Mouse (Mus musculus) heart, postnatal 36 days (tissue): ENCODE measurements around the gene Ankzf1. TPM values are rescaled to one million over a fixed set of nuclear protein-coding genes. Genes with fewer than 3 reads are reported as not detected.
A peak's percentile ranks its signal among the peaks of the same experiment; 100 is the strongest.

Experiments
- DNase-seq, 2 experiments: peaks; one replicate each; pipeline ENCODE4 v3.0.0; 2021 to 2022
- intact Hi-C: fragments of 180-260 bp; cut with DNase I; formaldehyde crosslinking; loops from one replicate; pipeline ENCODE4 v1.15.1; 2025
- microRNA-seq, 2 experiments: library from miRNA; unstranded; fragments of <30 nt; microRNA quantifications; one replicate each; pipeline ENCODE4 v1.2.0; 2021; ENCODE audit warnings: borderline number of aligned reads in 2 of 2
- total RNA-seq, 2 experiments: library from RNA; stranded (reverse); gene quantifications; 2 replicates each; pipeline ENCODE4 v1.2.3; 2021

Gene Ankzf1
- total RNA-seq, 2 experiments from 2014 or later, result 13.3 to 13.5 TPM

- intact Hi-C loops, result no loop called here
- peak; percentile 54 to 68 for DNase-seq
These were observed 56.3 kb downstream of the Ankzf1 start for GRCm38 (mm10) chr1:75248041-75248772.

Small RNA genes within 50 kb of the gene (microRNA-seq; reads per million reads assigned to microRNA genes)
- 0 reads per million in 2 experiments for gene Gm27943

Other genes starting within 250 kb of the Ankzf1 start
- gene Ihh, start 240.5 kb upstream of the Ankzf1 start, total RNA-seq, result under 1 TPM in 1 of 2 experiments, not detected in 1; 0.14 TPM
- gene Nhej1, start 67.0 kb upstream of the Ankzf1 start, total RNA-seq, result 1 to 10 TPM; 4.5 TPM
- under 1 TPM; 0.56 to 0.57 TPM for gene Slc23a3, start 58.3 kb upstream of the Ankzf1 start, total RNA-seq
- gene Cnppd1, start 49.4 kb upstream of the Ankzf1 start, total RNA-seq, result 10 to 100 TPM; 23.2 to 30.0 TPM
- gene Retreg2, start 49.4 kb upstream of the Ankzf1 start, total RNA-seq, result 10 to 100 TPM; 22.2 to 23.5 TPM
- gene Zfand2b, start 23.5 kb upstream of the Ankzf1 start, total RNA-seq, result 10 to 100 TPM; 14.9 to 17.6 TPM
- 10 to 100 TPM; 28.8 to 30.4 TPM for gene Abcb6, start 11.8 kb upstream of the Ankzf1 start, total RNA-seq
- gene Atg9a, start within 50 bp of the Ankzf1 start, total RNA-seq, result 10 to 100 TPM; 73.8 to 76.3 TPM
- gene Glb1l, start 18.7 kb downstream of the Ankzf1 start, total RNA-seq, result 1 to 10 TPM; 2.5 to 4.0 TPM
- gene Stk16, start 18.7 kb downstream of the Ankzf1 start, total RNA-seq, result 10 to 100 TPM; 38.1 to 41.0 TPM
- gene Tuba4a, start 27.7 kb downstream of the Ankzf1 start, total RNA-seq, result 100 to 1,000 TPM; 778 to 837 TPM
- gene A630095N17Rik, start 40.0 kb downstream of the Ankzf1 start, total RNA-seq, result not detected
- gene Dnajb2, start 44.3 kb downstream of the Ankzf1 start, total RNA-seq, result 100 to 1,000 TPM; 104 to 112 TPM
- under 1 TPM; 0.92 to 0.95 TPM for gene Ptprn, start 72.4 kb downstream of the Ankzf1 start, total RNA-seq
- not detected for gene Resp18, start 86.3 kb downstream of the Ankzf1 start, total RNA-seq
- 10 to 100 TPM; 78.0 to 89.7 TPM for gene Dnpep, start 125.8 kb downstream of the Ankzf1 start, total RNA-seq
- gene Des, start 168.2 kb downstream of the Ankzf1 start, total RNA-seq, result 1,000 to 10,000 TPM; 1,347 to 1,420 TPM
- gene Speg, start 183.1 kb downstream of the Ankzf1 start, total RNA-seq, result 100 to 1,000 TPM; 120 to 128 TPM
- gene Gmppa, start 243.8 kb downstream of the Ankzf1 start, total RNA-seq, result 10 to 100 TPM; 35.5 to 39.9 TPM